Mouse (Mus musculus) embryo, embryonic 10.5 days (tissue): ENCODE data around the gene Mettl27.
"Not testable (repeated sequence)": the region's sequence is repeated elsewhere in the genome, so short reads cannot be mapped to it uniquely, and the experiment has no call there.

Experiments
- DNase-seq: peaks from one replicate; pipeline ENCODE4 v3.0.0-alpha.2; 2015; ENCODE audit warnings: low spot score

Mettl27 gene

GRCm38 (mm10) chr5:134955491-134955890 lies 23.3 kb downstream of the Mettl27 start:
- no peak for DNase-seq

GRCm38 (mm10) chr5:134959114-134959513 lies 26.9 kb downstream of the Mettl27 start:
- no peak for DNase-seq

- DNase-seq = no peak
Measured at GRCm38 (mm10) chr5:134960430-134960829, 28.3 kb downstream of the Mettl27 start.

GRCm38 (mm10) chr5:134961519-134961918 lies 29.4 kb downstream of the Mettl27 start:
- no peak for DNase-seq

GRCm38 (mm10) chr5:134963546-134963945 lies 31.4 kb downstream of the Mettl27 start:
- no peak for DNase-seq

GRCm38 (mm10) chr5:134964655-134965054 lies 32.5 kb downstream of the Mettl27 start:
- DNase-seq = not testable (repeated sequence)

- peak; percentile 92 for DNase-seq
Measured at GRCm38 (mm10) chr5:134965473-134965851, 33.3 kb downstream of the Mettl27 start.

GRCm38 (mm10) chr5:134965852-134966821 lies 34.0 kb downstream of the Mettl27 start:
- peak; percentile 67 for DNase-seq

- DNase-seq = no peak
Measured at GRCm38 (mm10) chr5:134967164-134967944, 35.2 kb downstream of the Mettl27 start.

GRCm38 (mm10) chr5:134970671-134971070 lies 38.5 kb downstream of the Mettl27 start:
- no peak for DNase-seq

GRCm38 (mm10) chr5:134973081-134973480 lies 40.9 kb downstream of the Mettl27 start:
- no peak for DNase-seq

- DNase-seq = no peak
Measured at GRCm38 (mm10) chr5:134973526-134973925, 41.4 kb downstream of the Mettl27 start.

GRCm38 (mm10) chr5:134974294-134974693 lies 42.1 kb downstream of the Mettl27 start:
- DNase-seq = no peak

GRCm38 (mm10) chr5:134974921-134975320 lies 42.8 kb downstream of the Mettl27 start:
- DNase-seq = no peak

GRCm38 (mm10) chr5:134976164-134976563 lies 44.0 kb downstream of the Mettl27 start:
- DNase-seq = no peak

GRCm38 (mm10) chr5:134976577-134977250 lies 44.5 kb downstream of the Mettl27 start:
- no peak for DNase-seq

- DNase-seq = no peak
Measured at GRCm38 (mm10) chr5:134977837-134978236, 45.7 kb downstream of the Mettl27 start.

- no peak for DNase-seq
Measured at GRCm38 (mm10) chr5:134981149-134981548, 49.0 kb downstream of the Mettl27 start.

GRCm38 (mm10) chr5:134983111-134983510 lies 50.9 kb downstream of the Mettl27 start:
- DNase-seq = no peak

- DNase-seq = peak; percentile 34
Measured at GRCm38 (mm10) chr5:134983771-134984170, 51.6 kb downstream of the Mettl27 start.

GRCm38 (mm10) chr5:134985633-134986297 lies 53.6 kb downstream of the Mettl27 start, which contains the start of gene Cldn3:
Gene Cldn3, plus strand, starts transcription at chr5:134986214.
- peak; percentile 58 for DNase-seq
